Mouse (Mus musculus) lung, postnatal 0 days (tissue): Measurements from ENCODE around the gene Ergic1.

Source experiments
- CTCF ChIP-seq: IDR thresholded peaks from 2 replicates; pipeline ENCODE4 v1.5.1; 2016; ENCODE audit warnings: antibody characterized with exemption, mild to moderate bottlenecking
- EP300 ChIP-seq: IDR thresholded peaks from 2 replicates; pipeline ENCODE4 v1.6.1; 2016; ENCODE audit warnings: antibody characterized with exemption, mild to moderate bottlenecking, control low read depth

DNA sequence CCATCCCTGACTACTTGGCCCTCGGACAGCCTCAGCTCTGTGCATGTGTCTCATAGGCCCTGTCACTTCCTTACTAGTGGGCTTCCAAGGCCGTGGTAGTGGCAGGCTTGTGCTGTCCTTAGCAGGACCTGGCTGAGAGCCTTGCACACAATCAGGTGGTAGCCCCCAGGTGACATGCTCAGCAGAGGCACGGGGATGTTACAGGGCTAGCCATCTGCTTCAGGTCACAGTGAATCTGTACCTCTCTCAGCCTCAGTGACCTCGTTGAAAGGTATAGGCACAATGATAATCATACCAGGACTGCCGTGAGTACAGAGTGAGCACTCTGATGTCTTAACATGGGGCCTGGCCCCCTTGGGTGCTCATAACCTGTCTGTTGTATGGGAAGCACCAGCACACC lies 13.4 kb downstream of the Ergic1 start:
- TF ChIP-seq EP300 = no peak
- TF ChIP-seq CTCF = no peak
